Comparison of ENCODE assay signal across 8 mouse cellular contexts in the genomic region with DNA sequence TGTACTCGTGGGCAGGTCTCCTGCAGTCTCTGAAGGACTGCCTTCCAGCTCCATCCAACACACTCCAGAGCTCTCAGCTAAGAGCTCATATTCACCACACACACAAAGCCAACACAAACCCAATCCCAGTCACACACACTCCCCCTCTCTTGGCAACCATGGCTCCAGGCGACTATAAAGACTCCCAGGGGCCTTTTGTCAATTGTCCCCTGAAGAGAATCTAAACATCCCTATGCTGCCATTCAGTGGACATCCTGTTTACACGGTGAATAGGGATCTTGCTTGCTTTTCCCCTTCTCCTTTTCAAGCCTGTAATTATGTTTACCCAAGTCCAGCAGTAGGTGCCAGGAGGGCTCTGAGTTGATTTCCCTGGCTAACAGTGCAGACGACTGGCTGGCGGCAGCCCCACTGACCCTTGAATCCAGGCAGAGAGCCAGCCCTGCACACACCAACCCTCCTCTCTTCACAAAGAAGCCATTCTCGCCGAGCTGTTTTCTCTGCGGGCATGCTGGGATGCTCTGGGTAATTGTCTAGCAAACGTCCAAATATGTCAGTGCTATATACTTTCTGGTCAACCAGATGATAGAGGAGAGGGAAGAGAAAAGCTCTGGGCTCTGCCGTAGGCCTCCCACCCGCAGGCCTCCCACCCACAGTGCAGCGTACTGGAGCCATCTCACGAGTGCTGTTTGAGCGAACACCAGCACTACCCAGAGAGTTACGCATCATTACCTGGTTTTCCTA.
DNase-seq lines count a peak whose midpoint lies in the region; ATAC-seq and TF ChIP-seq lines count a peak whose summit lies in the region.

No protein-coding gene starts in this region.

- H3K27ac ChIP-seq in hindbrain, postnatal 0 days, result peak overlapping the region; percentile 66

- no peak overlapping the region for H3K9ac ChIP-seq in hindbrain, postnatal 0 days (replicated peaks; ENCODE audit: low read length)

- 6% methylated on average over 15 of the region's 15 CpGs for WGBS in hindbrain, postnatal 0 days

- ATAC-seq in hindbrain, postnatal 0 days, result peak; percentile 99

- H3K4me2 ChIP-seq in hindbrain, postnatal 0 days (ENCODE audit: low read depth, low read length), result peak overlapping the region; percentile 29

- H3K9me3 ChIP-seq in hindbrain, postnatal 0 days (ENCODE audit: low read length), result no peaks in the 10 kb centered on the region

- peaks cover 10% of the 10 kb centered on the region; the same call in 1 of the 2 replicates for H3K27me3 ChIP-seq in hindbrain, postnatal 0 days (ENCODE audit: insufficient read depth, low read length)

- peaks cover 13% of the 10 kb centered on the region for H3K4me1 ChIP-seq in hindbrain, postnatal 0 days (ENCODE audit: insufficient read depth, low read length)

- TF ChIP-seq CTCF in hindbrain, postnatal 0 days (IDR thresholded peaks at IDR 0.05; ENCODE audit: low read depth), result peak; percentile 25

- no peaks in the 10 kb centered on the region for H3K36me3 ChIP-seq in hindbrain, postnatal 0 days (ENCODE audit: insufficient read depth, low read length)

- H3K4me3 ChIP-seq in hindbrain, postnatal 0 days (ENCODE audit: low read length), result no peak overlapping the region

- DNase-seq in urinary bladder, postnatal 14 days (ENCODE audit: low spot score), result peak; percentile 26
- no peak for DNase-seq in urinary bladder, adult 18-20 months (ENCODE audit: low spot score in 2 of 2)
- DNase-seq in frontal cortex, postnatal 10 days (ENCODE audit: low spot score in 2 of 2), result peak; percentile 48 to 69
- peak; percentile 94 for DNase-seq in hindbrain, postnatal 0 days (ENCODE audit: low spot score)
- DNase-seq in left cerebral cortex, adult 11 months (ENCODE audit: low spot score), result peak; percentile 27
- DNase-seq in lung, postnatal 36 days, result peak; percentile 93
- DNase-seq in right cerebral cortex, postnatal 36 days (ENCODE audit: low spot score in 2 of 2), result peak; percentile 20 to 29
- no peak for DNase-seq in B cell, adult 2 months

Comparison
In these comparisons a context has a peak if more than half of its experiments do, and no peak if none do; other contexts are left out.
1. DNase-seq: peak in urinary bladder, postnatal 14 days (single experiment), frontal cortex, postnatal 10 days (2 of 2), hindbrain, postnatal 0 days (single experiment), left cerebral cortex, adult 11 months (single experiment), lung, postnatal 36 days (single experiment) and right cerebral cortex, postnatal 36 days (2 of 2); none in urinary bladder, adult 18-20 months (0 of 2) and B cell, adult 2 months (0 of 2).